Mouse (Mus musculus): ENCODE results near the gene Nav1. TPM values are rescaled to one million over a fixed set of nuclear protein-coding genes. Genes with fewer than 3 reads are reported as not detected.
A peak's percentile ranks its signal among the peaks of the same experiment; 100 is the strongest.

Nav1 gene
- polyA plus RNA-seq, 1 experiment, result 31.7 TPM

DNA sequence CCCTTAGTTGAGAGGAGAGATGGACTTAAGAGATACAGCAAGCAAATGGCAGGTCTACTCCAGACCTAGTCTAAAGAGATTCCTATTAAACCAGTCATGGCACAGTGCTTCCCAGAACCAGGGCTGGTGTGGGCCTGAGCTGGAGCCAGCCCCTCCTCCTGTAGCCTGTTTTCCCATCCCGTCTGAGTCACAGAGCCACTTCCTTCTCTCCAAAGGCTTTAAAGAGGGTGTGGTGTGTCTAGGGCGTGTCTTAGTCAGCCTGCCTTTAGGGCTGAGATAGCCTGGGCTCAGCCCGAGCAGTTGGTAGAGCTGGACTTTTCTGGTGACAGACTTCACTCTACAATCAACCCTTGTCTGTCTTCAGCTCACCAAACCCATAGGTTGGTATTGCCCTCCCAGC, 140.2 kb downstream of the Nav1 start:
- no peak overlapping the region for H3K27ac ChIP-seq (ENCODE audit: insufficient read depth, low read length)
- H3K4me3 ChIP-seq (ENCODE audit: low read depth, low read length), result no peak overlapping the region
- H3K9me3 ChIP-seq (replicated peaks; ENCODE audit: control insufficient read depth, insufficient read depth, low read length, poor library complexity, severe bottlenecking), result no peaks in the 10 kb centered on the region
- peaks cover 11% of the 10 kb centered on the region for H3K4me1 ChIP-seq (ENCODE audit: control insufficient read depth, insufficient read depth, low read length)
- peaks cover 9% of the 10 kb centered on the region for H3K36me3 ChIP-seq (ENCODE audit: control insufficient read depth, insufficient read depth, low read length, poor library complexity, severe bottlenecking)
- H3K9ac ChIP-seq (ENCODE audit: low read depth, poor library complexity, severe bottlenecking), result no peak overlapping the region
- TF ChIP-seq EP300 (IDR thresholded peaks at IDR 0.05; ENCODE audit: insufficient read depth, low read depth, low read length) (0 out of 2 replicates have a peak, but pooled peaks have one; percentile 60), POLR2A (IDR thresholded peaks at IDR 0.05; ENCODE audit: insufficient read depth, low read length) (no peak)
- no peaks in the 10 kb centered on the region for H3K27me3 ChIP-seq (ENCODE audit: control insufficient read depth, insufficient read depth, low read length, poor library complexity, severe bottlenecking)

DNA sequence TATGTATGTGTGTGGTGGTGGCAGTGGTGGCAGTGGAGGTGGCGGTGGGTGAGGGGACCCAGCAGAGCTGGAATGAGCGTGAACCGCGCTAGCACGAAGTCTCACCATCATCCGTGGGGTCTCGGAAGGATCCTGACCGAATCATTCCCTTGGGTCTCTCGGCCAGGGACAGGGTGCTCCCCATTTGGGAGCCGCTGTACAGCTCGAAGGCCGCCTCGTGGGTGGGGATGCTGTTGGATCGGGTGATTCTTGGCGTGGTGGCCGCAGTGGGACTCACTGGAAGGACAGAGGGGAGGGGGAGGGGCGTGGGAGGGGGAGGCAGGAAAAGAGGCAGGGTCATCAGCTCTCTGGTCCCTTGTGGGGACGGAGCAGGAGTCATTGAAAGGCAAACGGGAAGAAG, 141.4 kb downstream of the Nav1 start:
- peaks cover 8% of the 10 kb centered on the region for H3K4me1 ChIP-seq (ENCODE audit: control insufficient read depth, insufficient read depth, low read length)
- no peak overlapping the region for H3K27ac ChIP-seq (ENCODE audit: insufficient read depth, low read length)
- H3K9me3 ChIP-seq (replicated peaks; ENCODE audit: control insufficient read depth, insufficient read depth, low read length, poor library complexity, severe bottlenecking), result no peaks in the 10 kb centered on the region
- H3K4me3 ChIP-seq (ENCODE audit: low read depth, low read length), result no peak overlapping the region
- no peak for TF ChIP-seq CTCF (IDR thresholded peaks at IDR 0.05; ENCODE audit: low read depth, low read length)
- TF ChIP-seq POLR2A (IDR thresholded peaks at IDR 0.05; ENCODE audit: insufficient read depth, low read length), result no peak
- TF ChIP-seq EP300 (IDR thresholded peaks at IDR 0.05; ENCODE audit: insufficient read depth, low read depth, low read length), result no peak
- no peak overlapping the region for H3K9ac ChIP-seq (ENCODE audit: low read depth, poor library complexity, severe bottlenecking)
- no peaks in the 10 kb centered on the region for H3K27me3 ChIP-seq (ENCODE audit: control insufficient read depth, insufficient read depth, low read length, poor library complexity, severe bottlenecking)
- peaks cover 5% of the 10 kb centered on the region for H3K36me3 ChIP-seq (ENCODE audit: control insufficient read depth, insufficient read depth, low read length, poor library complexity, severe bottlenecking)

DNA sequence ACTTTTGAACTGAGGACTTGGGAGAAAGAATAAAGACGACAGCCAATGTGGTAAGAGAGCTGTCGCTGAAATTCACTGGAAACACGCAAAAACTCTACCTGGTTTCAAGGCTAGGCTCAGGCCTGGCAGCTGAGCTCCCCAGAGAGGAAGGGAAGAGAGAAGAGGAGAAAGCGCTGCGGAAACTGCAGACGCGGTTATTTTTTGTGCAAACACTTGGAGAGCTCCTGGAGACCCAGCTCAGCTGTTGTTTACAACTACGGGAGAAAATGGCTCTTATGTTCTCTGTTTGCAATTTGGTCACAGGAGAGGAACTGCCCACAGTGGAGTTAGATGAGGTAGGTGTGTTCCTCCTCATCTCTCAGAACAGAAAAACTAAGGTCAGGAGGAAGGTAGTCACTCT, 144.4 kb downstream of the Nav1 start:
- peaks cover 6% of the 10 kb centered on the region for H3K4me1 ChIP-seq (ENCODE audit: control insufficient read depth, insufficient read depth, low read length)
- no peaks in the 10 kb centered on the region for H3K9me3 ChIP-seq (replicated peaks; ENCODE audit: control insufficient read depth, insufficient read depth, low read length, poor library complexity, severe bottlenecking)
- no peak overlapping the region for H3K4me3 ChIP-seq (ENCODE audit: low read depth, low read length)
- H3K27ac ChIP-seq (ENCODE audit: insufficient read depth, low read length), result no peak overlapping the region
- H3K36me3 ChIP-seq (ENCODE audit: control insufficient read depth, insufficient read depth, low read length, poor library complexity, severe bottlenecking), result peaks cover 4% of the 10 kb centered on the region; the same call in 1 of the 2 replicates
- H3K27me3 ChIP-seq (ENCODE audit: control insufficient read depth, insufficient read depth, low read length, poor library complexity, severe bottlenecking), result no peaks in the 10 kb centered on the region
- no peak overlapping the region for H3K9ac ChIP-seq (ENCODE audit: low read depth, poor library complexity, severe bottlenecking)
- TF ChIP-seq POLR2A (IDR thresholded peaks at IDR 0.05; ENCODE audit: insufficient read depth, low read length) (no peak), CTCF (IDR thresholded peaks at IDR 0.05; ENCODE audit: low read depth, low read length) (no peak), EP300 (IDR thresholded peaks at IDR 0.05; ENCODE audit: insufficient read depth, low read depth, low read length) (no peak)

GRCm38 (mm10) chr1:135462304-135462703, 144.8 kb downstream of the Nav1 start:
- Histone ChIP-seq H3K9ac (ENCODE audit: low read depth, poor library complexity, severe bottlenecking) (no peak overlapping the region), H3K36me3 (ENCODE audit: control insufficient read depth, insufficient read depth, low read length, poor library complexity, severe bottlenecking) (peaks cover 4% of the 10 kb centered on the region; the same call in 1 of the 2 replicates), H3K4me1 (ENCODE audit: control insufficient read depth, insufficient read depth, low read length) (peaks cover 3% of the 10 kb centered on the region), H3K4me3 (ENCODE audit: low read depth, low read length) (no peak overlapping the region), H3K9me3 (replicated peaks; ENCODE audit: control insufficient read depth, insufficient read depth, low read length, poor library complexity, severe bottlenecking) (no peaks in the 10 kb centered on the region), H3K27me3 (ENCODE audit: control insufficient read depth, insufficient read depth, low read length, poor library complexity, severe bottlenecking) (no peaks in the 10 kb centered on the region), H3K27ac (ENCODE audit: insufficient read depth, low read length) (no peak overlapping the region)
- TF ChIP-seq EP300 (IDR thresholded peaks at IDR 0.05; ENCODE audit: insufficient read depth, low read depth, low read length) (no peak), POLR2A (IDR thresholded peaks at IDR 0.05; ENCODE audit: insufficient read depth, low read length) (no peak), CTCF (IDR thresholded peaks at IDR 0.05; ENCODE audit: low read depth, low read length) (no peak)

GRCm38 (mm10) chr1:135461097-135461730, 145.9 kb downstream of the Nav1 start:
- H3K27ac ChIP-seq (ENCODE audit: insufficient read depth, low read length), result no peak overlapping the region

DNA sequence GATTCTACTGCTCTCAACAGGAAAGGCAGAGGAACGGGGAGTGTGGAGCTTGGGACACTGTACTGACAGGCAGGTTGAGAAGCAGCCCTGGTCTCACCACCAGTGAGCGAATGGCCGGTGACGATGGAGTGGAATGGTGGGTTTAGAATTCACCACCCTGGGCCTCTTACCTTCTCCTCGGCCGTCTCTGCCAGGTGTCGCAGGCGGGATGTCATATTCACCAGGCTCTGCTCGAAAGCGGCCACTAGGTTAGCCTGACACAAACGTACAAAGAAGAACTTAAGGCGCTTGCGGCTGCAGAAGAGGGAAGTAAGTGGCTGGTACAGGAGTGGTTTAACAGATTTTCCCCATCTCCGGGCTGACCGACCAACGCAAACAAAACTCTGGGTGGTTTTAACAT, 146.6 kb downstream of the Nav1 start:
- Histone ChIP-seq H3K27me3 (ENCODE audit: control insufficient read depth, insufficient read depth, low read length, poor library complexity, severe bottlenecking) (no peaks in the 10 kb centered on the region), H3K4me1 (ENCODE audit: control insufficient read depth, insufficient read depth, low read length) (no peaks in the 10 kb centered on the region), H3K9me3 (replicated peaks; ENCODE audit: control insufficient read depth, insufficient read depth, low read length, poor library complexity, severe bottlenecking) (no peaks in the 10 kb centered on the region), H3K9ac (ENCODE audit: low read depth, poor library complexity, severe bottlenecking) (no peak overlapping the region), H3K27ac (ENCODE audit: insufficient read depth, low read length) (no peak overlapping the region), H3K36me3 (ENCODE audit: control insufficient read depth, insufficient read depth, low read length, poor library complexity, severe bottlenecking) (peaks cover 4% of the 10 kb centered on the region; the same call in 1 of the 2 replicates), H3K4me3 (ENCODE audit: low read depth, low read length) (no peak overlapping the region)
- TF ChIP-seq POLR2A (IDR thresholded peaks at IDR 0.05; ENCODE audit: insufficient read depth, low read length) (no peak), CTCF (IDR thresholded peaks at IDR 0.05; ENCODE audit: low read depth, low read length) (no peak), EP300 (IDR thresholded peaks at IDR 0.05; ENCODE audit: insufficient read depth, low read depth, low read length) (no peak)

More at GRCm38 (mm10) chr1:135461097-135461730, 145.9 kb downstream of the Nav1 start:
- Histone ChIP-seq H3K4me1 (ENCODE audit: control insufficient read depth, insufficient read depth, low read length) (no peaks in the 10 kb centered on the region), H3K9me3 (replicated peaks; ENCODE audit: control insufficient read depth, insufficient read depth, low read length, poor library complexity, severe bottlenecking) (no peaks in the 10 kb centered on the region), H3K4me3 (ENCODE audit: low read depth, low read length) (no peak overlapping the region), H3K9ac (ENCODE audit: low read depth, poor library complexity, severe bottlenecking) (no peak overlapping the region), H3K27me3 (ENCODE audit: control insufficient read depth, insufficient read depth, low read length, poor library complexity, severe bottlenecking) (no peaks in the 10 kb centered on the region), H3K36me3 (ENCODE audit: control insufficient read depth, insufficient read depth, low read length, poor library complexity, severe bottlenecking) (peaks cover 4% of the 10 kb centered on the region; the same call in 1 of the 2 replicates)
- peak; percentile 76 for TF ChIP-seq CTCF (IDR thresholded peaks at IDR 0.05; ENCODE audit: low read depth, low read length)
- no peak for TF ChIP-seq POLR2A (IDR thresholded peaks at IDR 0.05; ENCODE audit: insufficient read depth, low read length)
